Mouse (Mus musculus) cerebellum, adult 2 months (tissue): ENCODE results near the gene H2afy2. TPM values are rescaled to one million over a fixed set of nuclear protein-coding genes. Genes with fewer than 3 reads are reported as not detected.

Experiments
- DNase-seq, 2 experiments: peaks; one replicate each; pipeline ENCODE4 v3.0.0; 2021
- H3K27ac ChIP-seq: fragments of 200-500 bp; 2 replicates; pipeline ENCODE4 v1.5.1; 2012; ENCODE audit warnings: low read length, control low read depth, inconsistent platforms; ENCODE audit not compliant: insufficient read depth
- H3K27me3 ChIP-seq: fragments of 200-500 bp; 2 replicates; pipeline ENCODE4 v1.6.1; 2012; ENCODE audit warnings: inconsistent platforms, mild to moderate bottlenecking, low read length, moderate library complexity; ENCODE audit not compliant: control insufficient read depth, insufficient read depth
- H3K4me1 ChIP-seq: fragments of 200-500 bp; 2 replicates; pipeline ENCODE4 v1.6.1; 2011; ENCODE audit warnings: low read length; ENCODE audit not compliant: control insufficient read depth, insufficient read depth
- H3K4me3 ChIP-seq: fragments of 200-500 bp; replicated peaks from 2 replicates; pipeline ENCODE3; 2011; ENCODE audit warnings: mild to moderate bottlenecking, low read depth, low read length, control low read depth; ENCODE audit not compliant: insufficient read depth
- CTCF ChIP-seq: fragments of 200-500 bp; IDR thresholded peaks from 2 replicates; pipeline ENCODE4 v1.5.1; 2011; ENCODE audit warnings: low read depth, mild to moderate bottlenecking, control low read depth, low read length, moderate library complexity, borderline replicate concordance; ENCODE audit not compliant: insufficient read depth
- POLR2A ChIP-seq: fragments of 200-500 bp; IDR thresholded peaks from 2 replicates; pipeline ENCODE4 v1.6.1; 2011; ENCODE audit warnings: low read length, control low read depth, borderline replicate concordance; ENCODE audit not compliant: insufficient read depth
- WGBS: fragments of 180-500 bp; shearing (Covaris S2); methylation state at CpG from one replicate; pipeline ENCODE4 v1.1.7; 2018; 5-methylcytosine and 5-hydroxymethylcytosine counted together
- polyA plus RNA-seq: library from polyadenylated mRNA; depleted of rRNA; stranded (reverse); fragments of >200 nt; gene quantifications from 2 replicates; pipeline ENCODE4 v1.2.3, GENCODE M21; 2012

The H2afy2 gene
- polyA plus RNA-seq, 1 experiment = 20.8 TPM

- Histone ChIP-seq H3K4me1 (peaks cover 4% of the 10 kb centered on the region; the same call in 1 of the 2 replicates), H3K27ac (no peak overlapping the region), H3K27me3 (no peaks in the 10 kb centered on the region), H3K4me3 (no peak overlapping the region)
- WGBS = 35% methylated on average over 10 of the region's 10 CpGs
- no peak for TF ChIP-seq POLR2A
- no peak for TF ChIP-seq CTCF
- no peak for DNase-seq
Observed at GRCm38 (mm10) chr10:61736671-61737078, 47.3 kb downstream of the H2afy2 start.

- 43% methylated on average over 3 of the region's 3 CpGs for WGBS
- peaks cover 4% of the 10 kb centered on the region; the same call in 1 of the 2 replicates for H3K4me1 ChIP-seq
- no peaks in the 10 kb centered on the region for H3K27me3 ChIP-seq
- H3K27ac ChIP-seq = no peak overlapping the region
- H3K4me3 ChIP-seq = no peak overlapping the region
- TF ChIP-seq POLR2A = no peak
- TF ChIP-seq CTCF = peak; percentile 59; the same call in 1 of the 2 replicates
- DNase-seq = no peak
Observed at GRCm38 (mm10) chr10:61734377-61734776, 49.6 kb downstream of the H2afy2 start.

DNA sequence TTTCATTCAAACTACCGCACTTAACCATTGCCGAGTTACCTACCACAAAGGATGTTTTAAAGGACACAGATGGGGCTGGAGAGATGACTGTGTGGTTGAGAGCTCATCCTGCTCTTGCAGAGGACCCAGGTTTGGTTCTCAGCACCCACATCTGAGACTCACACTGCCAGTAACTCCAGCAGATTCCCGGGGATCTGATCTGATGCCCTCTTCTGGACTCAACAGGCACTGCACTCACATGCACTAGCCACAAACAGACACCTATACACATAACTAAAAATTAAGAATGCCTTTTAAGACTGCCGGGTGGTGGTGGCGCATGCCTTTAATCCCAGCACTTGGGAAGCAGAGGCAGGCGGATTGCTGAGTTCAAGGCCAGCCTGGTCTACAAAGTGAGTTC is 53.8 kb downstream of the H2afy2 start:
- no peak overlapping the region for H3K27ac ChIP-seq
- WGBS = 97% methylated on average over 6 of the region's 6 CpGs
- H3K4me1 ChIP-seq = no peaks in the 10 kb centered on the region
- no peak for TF ChIP-seq CTCF
- TF ChIP-seq POLR2A = no peak
- H3K4me3 ChIP-seq = no peak overlapping the region
- DNase-seq = no peak
- no peaks in the 10 kb centered on the region for H3K27me3 ChIP-seq

DNA sequence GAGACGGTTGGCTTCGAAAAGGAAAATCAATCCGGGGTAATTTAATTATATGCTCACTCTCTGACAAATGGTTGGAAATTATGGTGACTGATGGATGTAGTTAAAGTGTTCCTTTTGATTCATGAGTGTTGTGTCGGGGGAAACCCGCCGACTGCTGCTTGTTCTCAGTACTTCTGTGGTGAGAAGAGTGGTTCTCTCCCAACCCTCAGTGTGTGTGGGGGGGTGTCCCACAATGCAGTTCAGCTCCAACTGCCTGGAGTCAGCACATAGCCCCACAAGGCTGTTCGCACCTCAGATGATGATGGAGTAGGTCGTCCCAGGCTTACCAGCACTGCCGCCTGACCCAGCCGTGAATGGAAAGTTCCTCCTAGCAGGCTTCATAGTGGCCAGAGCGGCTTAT is 54.8 kb downstream of the H2afy2 start:
- TF ChIP-seq CTCF = no peak
- no peak for TF ChIP-seq POLR2A
- no peaks in the 10 kb centered on the region for H3K27me3 ChIP-seq
- H3K27ac ChIP-seq = no peak overlapping the region
- no peak overlapping the region for H3K4me3 ChIP-seq
- DNase-seq = no peak
- WGBS = 73% methylated on average over 11 of the region's 11 CpGs
- H3K4me1 ChIP-seq = no peaks in the 10 kb centered on the region

- no peaks in the 10 kb centered on the region for H3K27me3 ChIP-seq
- H3K4me1 ChIP-seq = no peaks in the 10 kb centered on the region
- WGBS = 51% methylated on average over 6 of the region's 6 CpGs
- H3K4me3 ChIP-seq = no peak overlapping the region
- H3K27ac ChIP-seq = no peak overlapping the region
- TF ChIP-seq POLR2A (no peak), CTCF (no peak)
- no peak for DNase-seq
Observed at GRCm38 (mm10) chr10:61723271-61723670, 60.7 kb downstream of the H2afy2 start.

DNA sequence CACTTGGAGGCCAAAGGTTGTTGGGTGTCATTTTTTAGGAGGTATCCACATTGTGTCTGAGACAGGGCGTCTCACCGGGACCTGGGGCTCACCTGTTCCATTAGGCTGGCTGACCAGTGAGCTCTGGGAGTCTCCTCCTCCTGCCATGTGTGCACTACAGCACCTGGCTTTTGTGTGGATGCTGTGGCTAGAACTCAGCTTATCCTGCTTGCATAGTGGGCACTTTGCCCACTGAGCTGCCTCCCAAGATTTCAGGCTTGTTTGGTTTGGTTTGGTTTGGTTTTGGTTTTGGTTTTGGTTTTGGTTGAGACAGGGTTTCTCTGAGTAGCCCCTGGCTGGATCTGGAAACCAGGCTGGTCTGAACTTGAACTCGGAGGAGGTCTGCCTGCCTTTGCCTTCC is 61.7 kb downstream of the H2afy2 start:
- Histone ChIP-seq H3K27me3 (no peaks in the 10 kb centered on the region), H3K4me3 (no peak overlapping the region), H3K27ac (no peak overlapping the region), H3K4me1 (no peaks in the 10 kb centered on the region)
- 84% methylated on average over 3 of the region's 3 CpGs for WGBS
- no peak for DNase-seq
- TF ChIP-seq CTCF = no peak
- TF ChIP-seq POLR2A = no peak

- DNase-seq = no peak
- Histone ChIP-seq H3K27ac (no peak overlapping the region), H3K4me3 (no peak overlapping the region), H3K4me1 (peaks cover 3% of the 10 kb centered on the region; the same call in 1 of the 2 replicates), H3K27me3 (no peaks in the 10 kb centered on the region)
- 75% methylated on average over 7 of the region's 7 CpGs for WGBS
- TF ChIP-seq POLR2A (no peak), CTCF (no peak)
Observed at GRCm38 (mm10) chr10:61720331-61720730, 63.6 kb downstream of the H2afy2 start.

GRCm38 (mm10) chr10:61717406-61718296 is 66.3 kb downstream of the H2afy2 start:
- no peak overlapping the region for H3K27ac ChIP-seq
- no peak for DNase-seq
- H3K27me3 ChIP-seq = no peaks in the 10 kb centered on the region
- TF ChIP-seq POLR2A = no peak
- TF ChIP-seq CTCF = no peak
- WGBS = 92% methylated on average over 12 of the region's 12 CpGs
- peaks cover 3% of the 10 kb centered on the region; the same call in 1 of the 2 replicates for H3K4me1 ChIP-seq
- no peak overlapping the region for H3K4me3 ChIP-seq
